In genomic region chr4:129640101-129640637, GRCm38 (mm10) we compare ENCODE assay signal across 8 mouse cellular contexts. TPM values are rescaled to one million over a fixed set of nuclear protein-coding genes. Genes with fewer than 3 reads are reported as not detected.
A peak's percentile ranks its signal among the peaks of the same experiment; 100 is the strongest.
DNase-seq lines count a peak whose midpoint lies in the region; ATAC-seq lines count a peak whose summit lies in the region.

No protein-coding gene starts in this region.

- peak; percentile 61 for DNase-seq in left cerebral cortex, postnatal 4 days
- no peak for DNase-seq in left cerebral cortex, adult 11 months (ENCODE audit: low spot score)
- peak; percentile 72 to 74 for DNase-seq in cerebellum, postnatal 25 days
- DNase-seq in heart, adult 18-20 months: peak; percentile 45 to 63
- peak; percentile 73 for DNase-seq in lung, postnatal 10 days
- no peak for DNase-seq in left cerebral cortex, postnatal 14 days (ENCODE audit: low spot score in 2 of 2)

- peaks cover 57% of the 10 kb centered on the region for H3K36me3 ChIP-seq in kidney, embryonic 15.5 days
- peaks cover 18% of the 10 kb centered on the region for H3K36me3 ChIP-seq in stomach, embryonic 16.5 days (ENCODE audit: control insufficient read depth, insufficient read depth, low read length)

- H3K4me3 ChIP-seq in kidney, embryonic 15.5 days (replicated peaks): peak overlapping the region; percentile 74
- peak overlapping the region; percentile 56 for H3K4me3 ChIP-seq in stomach, embryonic 16.5 days (replicated peaks; ENCODE audit: low read length)

- H3K27me3 ChIP-seq in kidney, embryonic 15.5 days: no peaks in the 10 kb centered on the region
- no peaks in the 10 kb centered on the region for H3K27me3 ChIP-seq in stomach, embryonic 16.5 days (ENCODE audit: control insufficient read depth, insufficient read depth, low read length)

- H3K27ac ChIP-seq in kidney, embryonic 15.5 days: peak overlapping the region; percentile 97
- peak overlapping the region; percentile 97 for H3K27ac ChIP-seq in stomach, embryonic 16.5 days (ENCODE audit: low read length)

- H3K9ac ChIP-seq in kidney, embryonic 15.5 days: peak overlapping the region; percentile 69
- H3K9ac ChIP-seq in stomach, embryonic 16.5 days (ENCODE audit: low read length): peak overlapping the region; percentile 74

- H3K9me3 ChIP-seq in kidney, embryonic 15.5 days (replicated peaks): no peaks in the 10 kb centered on the region
- H3K9me3 ChIP-seq in stomach, embryonic 16.5 days (replicated peaks; ENCODE audit: control insufficient read depth, low read length): no peaks in the 10 kb centered on the region

- WGBS in kidney, embryonic 15.5 days: 3% methylated on average over 17 of the region's 17 CpGs
- 1% methylated on average over 17 of the region's 17 CpGs for WGBS in stomach, embryonic 16.5 days

- H3K4me1 ChIP-seq in kidney, embryonic 15.5 days: peaks cover 28% of the 10 kb centered on the region
- H3K4me1 ChIP-seq in stomach, embryonic 16.5 days (ENCODE audit: control insufficient read depth, insufficient read depth, low read length): peaks cover 26% of the 10 kb centered on the region

- peak overlapping the region; percentile 81 for H3K4me2 ChIP-seq in kidney, embryonic 15.5 days
- H3K4me2 ChIP-seq in stomach, embryonic 16.5 days (ENCODE audit: low read depth, low read length): peak overlapping the region; percentile 83

- ATAC-seq in kidney, embryonic 15.5 days (replicated peaks; ENCODE audit: low FRiP score): no peak
- ATAC-seq in stomach, embryonic 16.5 days (ENCODE audit: insufficient read depth, low FRiP score): no peak

- intact Hi-C loops in left cerebral cortex, postnatal 4 days (cut with DNase I): no loop called here
- intact Hi-C loops in left cerebral cortex, postnatal 14 days (cut with DNase I): loop anchor here (2.0 kb wide), 1 partner anchor 15 kb away; no protein-coding TSS in a partner anchor

RNA-seq across cellular contexts. Expression of gene Txlna, which starts 0.7 kb away (rescaled TPM):
- 10 to 100 TPM; 39.7 to 44.7 TPM for total RNA-seq in left cerebral cortex, postnatal 4 days (2021)
- 10 to 100 TPM; 22.8 to 24.4 TPM for total RNA-seq in heart, adult 18-20 months (2021)
- polyA plus RNA-seq in kidney, embryonic 15.5 days (2015; fragmentation: Nextera tagmentation; extraction: Ambion mirVana): 82.1 and 84.4 TPM in 2 replicates
- polyA plus RNA-seq in stomach, embryonic 16.5 days (2015; fragmentation: Nextera tagmentation; extraction: Ambion mirVana): 65.3 and 69.8 TPM in 2 replicates
- total RNA-seq in left cerebral cortex, postnatal 14 days (2021): 10 to 100 TPM; 40.2 to 45.5 TPM

RNA-seq across cellular contexts. Expression of gene Ccdc28b, which starts 16.4 kb away (rescaled TPM):
- 100 to 1,000 TPM; 125 to 131 TPM for total RNA-seq in left cerebral cortex, postnatal 4 days (2021)
- total RNA-seq in heart, adult 18-20 months (2021): 10 to 100 TPM; 14.2 to 15.0 TPM
- polyA plus RNA-seq in kidney, embryonic 15.5 days (2015; fragmentation: Nextera tagmentation; extraction: Ambion mirVana): 52.4 and 65.7 TPM in 2 replicates
- polyA plus RNA-seq in stomach, embryonic 16.5 days (2015; fragmentation: Nextera tagmentation; extraction: Ambion mirVana): 49.6 and 58.4 TPM in 2 replicates
- 100 to 1,000 TPM; 103 to 110 TPM for total RNA-seq in left cerebral cortex, postnatal 14 days (2021)

RNA-seq across cellular contexts. Expression of gene Iqcc, which starts 21.3 kb away (rescaled TPM):
- total RNA-seq in left cerebral cortex, postnatal 4 days (2021): 10 to 100 TPM; 26.1 to 28.8 TPM
- 10 to 100 TPM; 16.4 to 18.8 TPM for total RNA-seq in heart, adult 18-20 months (2021)
- polyA plus RNA-seq in kidney, embryonic 15.5 days (2015; fragmentation: Nextera tagmentation; extraction: Ambion mirVana): 29.4 TPM in 2 replicates
- polyA plus RNA-seq in stomach, embryonic 16.5 days (2015; fragmentation: Nextera tagmentation; extraction: Ambion mirVana): 27.4 and 34.7 TPM in 2 replicates
- total RNA-seq in left cerebral cortex, postnatal 14 days (2021): 10 to 100 TPM; 29.3 to 35.1 TPM

RNA-seq across cellular contexts. Expression of gene Dcdc2b, which starts 26.1 kb away (rescaled TPM):
- total RNA-seq in left cerebral cortex, postnatal 4 days (2021): 1 to 10 TPM; 3.4 to 4.0 TPM
- under 1 TPM; 0.74 to 0.90 TPM for total RNA-seq in heart, adult 18-20 months (2021)
- 2.1 and 2.4 TPM in 2 replicates for polyA plus RNA-seq in kidney, embryonic 15.5 days (2015; fragmentation: Nextera tagmentation; extraction: Ambion mirVana)
- 1.3 and 3.0 TPM in 2 replicates for polyA plus RNA-seq in stomach, embryonic 16.5 days (2015; fragmentation: Nextera tagmentation; extraction: Ambion mirVana)
- total RNA-seq in left cerebral cortex, postnatal 14 days (2021): 1 to 10 TPM; 2.7 to 3.9 TPM

RNA-seq across cellular contexts. Expression of gene Kpna6, which starts 32.4 kb away (rescaled TPM):
- 10 to 100 TPM; 78.3 to 83.0 TPM for total RNA-seq in left cerebral cortex, postnatal 4 days (2021)
- total RNA-seq in heart, adult 18-20 months (2021): 10 to 100 TPM; 68.5 to 75.2 TPM
- polyA plus RNA-seq in kidney, embryonic 15.5 days (2015; fragmentation: Nextera tagmentation; extraction: Ambion mirVana): 18.6 and 18.7 TPM in 2 replicates
- 15.2 and 16.2 TPM in 2 replicates for polyA plus RNA-seq in stomach, embryonic 16.5 days (2015; fragmentation: Nextera tagmentation; extraction: Ambion mirVana)
- total RNA-seq in left cerebral cortex, postnatal 14 days (2021): 10 to 100 TPM; 89.2 to 94.5 TPM

Comparison
In these comparisons a context has a peak if more than half of its experiments do, and no peak if none do; other contexts are left out.
1. DNase-seq: peak in left cerebral cortex, postnatal 4 days (single experiment), cerebellum, postnatal 25 days (2 of 2), heart, adult 18-20 months (2 of 2) and lung, postnatal 10 days (single experiment); none in left cerebral cortex, adult 11 months (single experiment) and left cerebral cortex, postnatal 14 days (0 of 2).
2. RNA of gene Ccdc28b, which starts 16.4 kb away (total RNA-seq): 125 to 131 TPM in left cerebral cortex, postnatal 4 days and 103 to 110 TPM in left cerebral cortex, postnatal 14 days; 14.2 to 15.0 TPM in heart, adult 18-20 months; every median in the first group is over 4 times any median in the second.